Mouse (Mus musculus) kidney, postnatal 0 days (tissue): Measurements from ENCODE around the gene Gmds. TPM values are rescaled to one million over a fixed set of nuclear protein-coding genes. Genes with fewer than 3 reads are reported as not detected.

Source experiments
- ATAC-seq: fragments of 200-750 bp; cut with Nextera tagmentation; replicated peaks from 2 replicates; pipeline ENCODE4 v1.8.0; 2017; ENCODE audit warnings: low read depth, moderate number of reproducible peaks, moderate TSS enrichment, moderate library complexity; ENCODE audit not compliant: low FRiP score
- DNase-seq: peaks from one replicate; pipeline ENCODE4 v3.0.0-alpha.2; 2016; ENCODE audit warnings: low spot score
- H3K27ac ChIP-seq: fragments of 300-500 bp; sonication (generic); 2 replicates; pipeline ENCODE4 v1.5.1; 2014; ENCODE audit warnings: mild to moderate bottlenecking
- H3K27me3 ChIP-seq: fragments of 300-500 bp; sonication (generic); 2 replicates; pipeline ENCODE4 v1.6.1; 2014; ENCODE audit warnings: low read length, mixed read lengths; ENCODE audit not compliant: insufficient read depth
- H3K36me3 ChIP-seq: fragments of 300-500 bp; sonication (generic); 2 replicates; pipeline ENCODE4 v1.6.1; 2014; ENCODE audit warnings: low read length, mixed read lengths; ENCODE audit not compliant: insufficient read depth
- H3K4me1 ChIP-seq: fragments of 300-500 bp; sonication (generic); replicated peaks from 2 replicates; pipeline ENCODE4 v1.6.1; 2014; ENCODE audit warnings: antibody characterized with exemption, low read length, mixed read lengths; ENCODE audit not compliant: insufficient read depth
- H3K4me2 ChIP-seq: fragments of 300-500 bp; sonication (generic); 2 replicates; pipeline ENCODE4 v1.6.1; 2014; ENCODE audit warnings: mild to moderate bottlenecking, low read length, moderate library complexity, mixed read lengths
- H3K4me3 ChIP-seq: fragments of 300-500 bp; sonication (generic); replicated peaks from 2 replicates; pipeline ENCODE4 v1.5.1; 2014; ENCODE audit warnings: low read depth, low read length
- H3K9ac ChIP-seq: fragments of 300-500 bp; sonication (generic); 2 replicates; pipeline ENCODE4 v1.6.1; 2014; ENCODE audit warnings: low read depth, low read length
- H3K9me3 ChIP-seq: fragments of 300-500 bp; sonication (generic); replicated peaks from 2 replicates; pipeline ENCODE4 v1.6.1; 2016; ENCODE audit warnings: low read length, inconsistent platforms, mixed read lengths
- CTCF ChIP-seq: IDR thresholded peaks from 2 replicates; pipeline ENCODE4 v1.5.1; 2016; ENCODE audit warnings: antibody characterized with exemption, low read depth, mild to moderate bottlenecking, moderate library complexity
- WGBS: fragments of 180-500 bp; shearing (Covaris S2); extraction: QIAGEN DNeasy Blood & Tissue Kit; methylation state at CpG from one replicate; pipeline ENCODE4 v1.1.7; 2014; 5-methylcytosine and 5-hydroxymethylcytosine counted together
- polyA plus RNA-seq: library from polyadenylated mRNA; unstranded; fragments of >200 nt; fragmentation: Nextera tagmentation; extraction: Ambion mirVana; gene quantifications from 2 replicates; pipeline ENCODE4 v1.2.1, GENCODE M21; 2015

Gmds gene
- polyA plus RNA-seq, 1 experiment from 2014 or later = 32.7 TPM

GRCm38 (mm10) chr13:32269757-32270156 lies 68.8 kb downstream of the Gmds start:
- Histone ChIP-seq H3K9me3 (no peaks in the 10 kb centered on the region), H3K27me3 (no peaks in the 10 kb centered on the region), H3K27ac (no peak overlapping the region), H3K4me3 (no peak overlapping the region), H3K4me2 (no peak overlapping the region), H3K9ac (no peak overlapping the region), H3K4me1 (no peaks in the 10 kb centered on the region), H3K36me3 (no peaks in the 10 kb centered on the region)
- 38% methylated on average over 2 of the region's 2 CpGs for WGBS
- no peak for ATAC-seq
- no peak for TF ChIP-seq CTCF
- no peak for DNase-seq

- no peaks in the 10 kb centered on the region for H3K36me3 ChIP-seq
- TF ChIP-seq CTCF = no peak
- H3K4me2 ChIP-seq = no peak overlapping the region
- H3K9me3 ChIP-seq = no peaks in the 10 kb centered on the region
- no peaks in the 10 kb centered on the region for H3K4me1 ChIP-seq
- no peak overlapping the region for H3K27ac ChIP-seq
- no peaks in the 10 kb centered on the region for H3K27me3 ChIP-seq
- WGBS = 55% methylated on average over 2 of the region's 2 CpGs
- H3K9ac ChIP-seq = no peak overlapping the region
- ATAC-seq (no peak), DNase-seq (no peak)
- no peak overlapping the region for H3K4me3 ChIP-seq
Observed at GRCm38 (mm10) chr13:32269261-32269660, 69.3 kb downstream of the Gmds start.

GRCm38 (mm10) chr13:32268284-32268683 lies 70.3 kb downstream of the Gmds start:
- Histone ChIP-seq H3K36me3 (no peaks in the 10 kb centered on the region), H3K4me3 (no peak overlapping the region), H3K9ac (no peak overlapping the region), H3K9me3 (no peaks in the 10 kb centered on the region), H3K27ac (no peak overlapping the region), H3K4me2 (no peak overlapping the region), H3K4me1 (no peaks in the 10 kb centered on the region), H3K27me3 (no peaks in the 10 kb centered on the region)
- DNase-seq (no peak), ATAC-seq (no peak)
- no peak for TF ChIP-seq CTCF
- 36% methylated on average over 3 of the region's 3 CpGs for WGBS

GRCm38 (mm10) chr13:32267184-32267775 lies 71.3 kb downstream of the Gmds start:
- WGBS = 20% methylated on average over 2 of the region's 2 CpGs
- H3K27ac ChIP-seq = no peak overlapping the region
- TF ChIP-seq CTCF = no peak
- H3K4me3 ChIP-seq = no peak overlapping the region
- no peaks in the 10 kb centered on the region for H3K9me3 ChIP-seq
- H3K4me1 ChIP-seq = no peaks in the 10 kb centered on the region
- no peaks in the 10 kb centered on the region for H3K27me3 ChIP-seq
- ATAC-seq (no peak), DNase-seq (peak; percentile 31)
- H3K36me3 ChIP-seq = no peaks in the 10 kb centered on the region
- no peak overlapping the region for H3K4me2 ChIP-seq
- no peak overlapping the region for H3K9ac ChIP-seq

GRCm38 (mm10) chr13:32266721-32267120 lies 71.8 kb downstream of the Gmds start:
- H3K27ac ChIP-seq = no peak overlapping the region
- no peaks in the 10 kb centered on the region for H3K27me3 ChIP-seq
- H3K9ac ChIP-seq = no peak overlapping the region
- no peak for DNase-seq
- H3K4me2 ChIP-seq = no peak overlapping the region
- no peak for ATAC-seq
- H3K36me3 ChIP-seq = no peaks in the 10 kb centered on the region
- H3K4me3 ChIP-seq = no peak overlapping the region
- no peaks in the 10 kb centered on the region for H3K4me1 ChIP-seq
- no peaks in the 10 kb centered on the region for H3K9me3 ChIP-seq
- no peak for TF ChIP-seq CTCF
- WGBS = 30% methylated on average over 3 of the region's 3 CpGs

GRCm38 (mm10) chr13:32256121-32256520 lies 82.4 kb downstream of the Gmds start:
- ATAC-seq = no peak
- no peaks in the 10 kb centered on the region for H3K27me3 ChIP-seq
- TF ChIP-seq CTCF = no peak
- no peaks in the 10 kb centered on the region for H3K9me3 ChIP-seq
- H3K36me3 ChIP-seq = no peaks in the 10 kb centered on the region
- no peak for DNase-seq
- H3K4me3 ChIP-seq = no peak overlapping the region
- no peak overlapping the region for H3K27ac ChIP-seq
- no peak overlapping the region for H3K4me2 ChIP-seq
- H3K4me1 ChIP-seq = no peaks in the 10 kb centered on the region
- WGBS = 68% methylated on average over 2 of the region's 2 CpGs
- no peak overlapping the region for H3K9ac ChIP-seq

GRCm38 (mm10) chr13:32252276-32252675 lies 86.3 kb downstream of the Gmds start:
- Histone ChIP-seq H3K9ac (no peak overlapping the region), H3K36me3 (no peaks in the 10 kb centered on the region), H3K27ac (no peak overlapping the region), H3K4me1 (no peaks in the 10 kb centered on the region), H3K4me2 (no peak overlapping the region), H3K27me3 (no peaks in the 10 kb centered on the region), H3K4me3 (no peak overlapping the region), H3K9me3 (no peaks in the 10 kb centered on the region)
- DNase-seq (no peak), ATAC-seq (no peak)
- WGBS = 48% methylated on average over 4 of the region's 4 CpGs
- TF ChIP-seq CTCF = no peak
